21 mouse cellular contexts compared by ENCODE assay signal in the genomic region with DNA sequence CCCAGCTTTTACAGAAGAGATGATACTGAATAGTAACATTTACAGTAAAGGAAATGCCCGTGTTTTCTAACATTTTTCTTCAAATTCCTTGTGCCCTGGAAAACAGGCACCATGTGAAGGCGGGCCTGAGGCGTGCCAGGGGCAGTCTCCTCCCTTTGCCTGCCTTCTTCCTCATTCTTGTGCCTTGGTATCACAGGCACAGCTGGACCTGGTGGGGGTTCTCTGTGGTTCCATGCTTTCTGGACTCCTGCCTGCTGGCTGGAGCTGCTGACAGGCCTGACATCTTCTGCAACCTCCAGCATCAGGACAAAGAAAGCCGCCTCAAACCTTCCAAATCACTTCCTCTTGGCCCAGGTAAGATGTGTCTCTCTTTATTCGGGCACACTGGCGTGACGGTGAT. TPM values are rescaled to one million over a fixed set of nuclear protein-coding genes. Genes with fewer than 3 reads are reported as not detected.
DNase-seq lines count a peak whose midpoint lies in the region; ATAC-seq lines count a peak whose summit lies in the region.
"Had no signal": no experiment of that assay in that cellular context is flagged by ENCODE, and none has a peak within 500 bp of the region (broad histone marks: within the 10 kb centered on the region; RNA-seq: fewer than 3 reads in every experiment).

No protein-coding gene starts in this region.

- no peaks in the 10 kb centered on the region for H3K9me3 ChIP-seq in heart, embryonic 10.5 days
- H3K9me3 ChIP-seq in midbrain, embryonic 13.5 days = peaks cover 4% of the 10 kb centered on the region; the same call in 1 of the 2 replicates
- H3K9me3 ChIP-seq: embryonic facial prominence, embryonic 15.5 days; liver, embryonic 15.5 days had no signal

- DNase-seq in heart, postnatal 10 days = peak; percentile 10 to 19
- no peak for DNase-seq in heart, embryonic 10.5 days (ENCODE audit: low spot score)
- DNase-seq in 3T3-L1 (ENCODE audit: low read depth, low spot score) = peak; percentile 84
- DNase-seq in NIH3T3 (ENCODE audit: low read depth) = peak; percentile 72
- peak; percentile 55 for DNase-seq in lung, postnatal 36 days
- no peak for DNase-seq in retina, postnatal 1 day
- DNase-seq: adrenal gland, adult 2 months; right cerebral cortex, postnatal 25 days had no signal

- H3K4me2 ChIP-seq in midbrain, embryonic 13.5 days (replicated peaks) = no peak overlapping the region
- H3K4me2 ChIP-seq: embryonic facial prominence, embryonic 15.5 days; liver, embryonic 15.5 days had no signal

- H3K4me3 ChIP-seq in heart, embryonic 10.5 days = no peak overlapping the region
- no peak overlapping the region for H3K4me3 ChIP-seq in midbrain, embryonic 13.5 days (replicated peaks)
- H3K4me3 ChIP-seq: embryonic facial prominence, embryonic 15.5 days; liver, embryonic 15.5 days had no signal

- no peaks in the 10 kb centered on the region for H3K36me3 ChIP-seq in heart, embryonic 10.5 days
- peaks cover 5% of the 10 kb centered on the region; the same call in 1 of the 2 replicates for H3K36me3 ChIP-seq in midbrain, embryonic 13.5 days
- H3K36me3 ChIP-seq: embryonic facial prominence, embryonic 15.5 days; liver, embryonic 15.5 days had no signal

- no peak overlapping the region for H3K9ac ChIP-seq in midbrain, embryonic 13.5 days (replicated peaks)
- H3K9ac ChIP-seq: embryonic facial prominence, embryonic 15.5 days; liver, embryonic 15.5 days had no signal

- no peaks in the 10 kb centered on the region for H3K27me3 ChIP-seq in heart, embryonic 10.5 days (ENCODE audit: insufficient read depth, poor library complexity, severe bottlenecking)
- H3K27me3 ChIP-seq in midbrain, embryonic 13.5 days = no peaks in the 10 kb centered on the region
- H3K27me3 ChIP-seq: embryonic facial prominence, embryonic 15.5 days; liver, embryonic 15.5 days had no signal

- 72% methylated on average over 7 of the region's 7 CpGs for WGBS in heart, embryonic 10.5 days
- WGBS in midbrain, embryonic 13.5 days = 85% methylated on average over 7 of the region's 7 CpGs

- no peak overlapping the region for H3K27ac ChIP-seq in heart, embryonic 10.5 days
- H3K27ac ChIP-seq in midbrain, embryonic 13.5 days = no peak overlapping the region
- H3K27ac ChIP-seq: embryonic facial prominence, embryonic 15.5 days; kidney, postnatal 0 days; liver, embryonic 15.5 days had no signal

- ATAC-seq in midbrain, embryonic 13.5 days = no peak
- no peak for ATAC-seq in activated CD4-positive, CD25-positive, alpha-beta regulatory T cell, adult 4 months
- ATAC-seq: forebrain, embryonic 14.5 days had no signal

- intact Hi-C loops in heart, postnatal 10 days (cut with DNase I) = no loop called here

- no peaks in the 10 kb centered on the region for H3K4me1 ChIP-seq in heart, embryonic 10.5 days
- H3K4me1 ChIP-seq in midbrain, embryonic 13.5 days (replicated peaks) = no peaks in the 10 kb centered on the region
- H3K4me1 ChIP-seq: embryonic facial prominence, embryonic 15.5 days; liver, embryonic 15.5 days had no signal

RNA-seq across cellular contexts. Expression of a gene that starts 4.0 kb away (rescaled TPM):
- not detected for total RNA-seq in heart, postnatal 10 days (2021)
- 0.25 TPM in 1 of 2 replicates, not detected in the other for polyA plus RNA-seq in heart, embryonic 10.5 days (2016; fragmentation: Nextera tagmentation; extraction: Ambion mirVana)
- 0.32 and 0.50 TPM in 2 replicates for polyA plus RNA-seq in midbrain, embryonic 13.5 days (2015; fragmentation: Nextera tagmentation; extraction: Ambion mirVana)
- not detected for polyA plus RNA-seq in activated CD4-positive, CD25-positive, alpha-beta regulatory T cell, adult 4 months (2017; shearing (Covaris generic))
- total RNA-seq: adrenal gland, adult 2 months; CH12.LX; gastrocnemius, adult 18-20 months; layer of hippocampus, postnatal 10 days; neutrophil, adult 5-6 weeks had no signal
- polyA plus RNA-seq: adrenal gland, adult 2 months; embryonic facial prominence, embryonic 15.5 days; forebrain, embryonic 14.5 days; heart, embryonic 14.5 days; kidney, postnatal 0 days; limb, embryonic 11.5 days; liver, embryonic 15.5 days; thymus, postnatal 0 days had no signal

RNA-seq across cellular contexts. Expression of a gene that starts 10.2 kb away (rescaled TPM):
- under 1 TPM; 0.19 to 0.20 TPM for total RNA-seq in heart, postnatal 10 days (2021)
- polyA plus RNA-seq in heart, embryonic 10.5 days (2016; fragmentation: Nextera tagmentation; extraction: Ambion mirVana) = 0.21 TPM in 1 of 2 replicates, not detected in the other
- 0.28 and 0.34 TPM in 2 replicates for polyA plus RNA-seq in midbrain, embryonic 13.5 days (2015; fragmentation: Nextera tagmentation; extraction: Ambion mirVana)
- under 1 TPM; 0.45 to 0.56 TPM for polyA plus RNA-seq in activated CD4-positive, CD25-positive, alpha-beta regulatory T cell, adult 4 months (2017; shearing (Covaris generic))

RNA-seq across cellular contexts. Expression of a gene that starts 10.5 kb away (rescaled TPM):
- total RNA-seq in heart, postnatal 10 days (2021) = 1 to 10 TPM; 1.3 to 2.5 TPM
- 2.4 and 2.5 TPM in 2 replicates for polyA plus RNA-seq in heart, embryonic 10.5 days (2016; fragmentation: Nextera tagmentation; extraction: Ambion mirVana)
- polyA plus RNA-seq in midbrain, embryonic 13.5 days (2015; fragmentation: Nextera tagmentation; extraction: Ambion mirVana) = 27.3 and 29.4 TPM in 2 replicates
- 1 to 10 TPM; 3.4 to 3.9 TPM for polyA plus RNA-seq in activated CD4-positive, CD25-positive, alpha-beta regulatory T cell, adult 4 months (2017; shearing (Covaris generic))

RNA-seq across cellular contexts. Expression of a gene that starts 36.6 kb away (rescaled TPM):
- total RNA-seq in heart, postnatal 10 days (2021) = 10 to 100 TPM; 31.7 to 36.8 TPM
- polyA plus RNA-seq in heart, embryonic 10.5 days (2016; fragmentation: Nextera tagmentation; extraction: Ambion mirVana) = 78.6 and 92.2 TPM in 2 replicates
- polyA plus RNA-seq in midbrain, embryonic 13.5 days (2015; fragmentation: Nextera tagmentation; extraction: Ambion mirVana) = 115 and 123 TPM in 2 replicates
- 100 to 1,000 TPM; 117 to 121 TPM for polyA plus RNA-seq in activated CD4-positive, CD25-positive, alpha-beta regulatory T cell, adult 4 months (2017; shearing (Covaris generic))

RNA-seq across cellular contexts. Expression of a gene that starts 38.4 kb away (rescaled TPM):
- total RNA-seq in heart, postnatal 10 days (2021) = 100 to 1,000 TPM; 780 to 786 TPM
- 552 and 673 TPM in 2 replicates for polyA plus RNA-seq in heart, embryonic 10.5 days (2016; fragmentation: Nextera tagmentation; extraction: Ambion mirVana)
- polyA plus RNA-seq in midbrain, embryonic 13.5 days (2015; fragmentation: Nextera tagmentation; extraction: Ambion mirVana) = 209 and 210 TPM in 2 replicates
- 100 to 1,000 TPM; 176 to 199 TPM for polyA plus RNA-seq in activated CD4-positive, CD25-positive, alpha-beta regulatory T cell, adult 4 months (2017; shearing (Covaris generic))

Comparison
In these comparisons a context has a peak if more than half of its experiments do, and no peak if none do; other contexts are left out.
1. DNase-seq: peak in heart, postnatal 10 days (2 of 2), 3T3-L1 (single experiment), NIH3T3 (single experiment) and lung, postnatal 36 days (single experiment); none in heart, embryonic 10.5 days (single experiment) and retina, postnatal 1 day (single experiment).